Mouse (Mus musculus): Measurements from ENCODE around the gene Dhrs1. TPM values are rescaled to one million over a fixed set of nuclear protein-coding genes. Genes with fewer than 3 reads are reported as not detected.

The Dhrs1 gene
- total RNA-seq, 2 experiments from 2014 or later, result 29.1 to 33.0 TPM

GRCm38 (mm10) chr14:55727889-55728685 lies 17.4 kb downstream of the Dhrs1 start:
- Histone ChIP-seq H3K27ac (no peak overlapping the region), H3K4me3 (no peak overlapping the region)
- DNase-seq, result no peak
- no peak for TF ChIP-seq CTCF (IDR thresholded peaks at IDR 0.05)
- intact Hi-C loops (cut with DNase I), result no loop called here

GRCm38 (mm10) chr14:55726261-55726660 lies 19.2 kb downstream of the Dhrs1 start:
- H3K27ac ChIP-seq, result no peak overlapping the region
- H3K4me3 ChIP-seq, result no peak overlapping the region
- DNase-seq, result no peak
- TF ChIP-seq CTCF (IDR thresholded peaks at IDR 0.05), result no peak
- intact Hi-C loops (cut with DNase I), result no loop called here

- peak; percentile 33 for DNase-seq
- intact Hi-C loops (cut with DNase I), result loop anchor here (5.0 kb wide), 1 partner anchor 42 kb away; the partner anchor contains the start of gene Tinf2
- H3K4me3 ChIP-seq, result peak overlapping the region; percentile 15; the same call in 1 of the 2 replicates
- H3K27ac ChIP-seq, result peak overlapping the region; percentile 59
- no peak for TF ChIP-seq CTCF (IDR thresholded peaks at IDR 0.05)
Observed at GRCm38 (mm10) chr14:55724411-55724871, 21.0 kb downstream of the Dhrs1 start.

DNA sequence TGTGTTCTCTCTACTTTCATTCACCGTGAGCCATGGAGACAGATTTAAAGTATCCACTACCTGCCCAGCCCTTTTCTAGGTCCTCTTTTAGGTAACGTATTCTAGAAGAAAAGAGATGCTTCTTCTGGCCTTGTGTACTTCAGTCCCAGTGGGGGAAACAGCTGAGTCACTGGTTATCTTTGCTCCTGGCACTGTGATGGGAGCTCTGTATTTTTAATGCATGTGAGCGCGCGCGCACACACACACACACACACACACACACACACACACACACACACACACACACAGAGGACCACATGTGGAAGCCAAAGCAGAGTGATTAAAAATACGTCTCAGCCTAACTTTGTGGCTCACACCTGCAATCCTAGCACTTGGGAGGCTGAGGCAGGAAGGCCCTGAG lies 22.1 kb downstream of the Dhrs1 start:
- intact Hi-C loops (cut with DNase I), result loop anchor here (5.0 kb wide), 1 partner anchor 41 kb away; the partner anchor contains the start of gene Tinf2
- TF ChIP-seq CTCF (IDR thresholded peaks at IDR 0.05), result no peak
- no peak overlapping the region for H3K4me3 ChIP-seq
- no peak for DNase-seq
- H3K27ac ChIP-seq, result no peak overlapping the region

DNA sequence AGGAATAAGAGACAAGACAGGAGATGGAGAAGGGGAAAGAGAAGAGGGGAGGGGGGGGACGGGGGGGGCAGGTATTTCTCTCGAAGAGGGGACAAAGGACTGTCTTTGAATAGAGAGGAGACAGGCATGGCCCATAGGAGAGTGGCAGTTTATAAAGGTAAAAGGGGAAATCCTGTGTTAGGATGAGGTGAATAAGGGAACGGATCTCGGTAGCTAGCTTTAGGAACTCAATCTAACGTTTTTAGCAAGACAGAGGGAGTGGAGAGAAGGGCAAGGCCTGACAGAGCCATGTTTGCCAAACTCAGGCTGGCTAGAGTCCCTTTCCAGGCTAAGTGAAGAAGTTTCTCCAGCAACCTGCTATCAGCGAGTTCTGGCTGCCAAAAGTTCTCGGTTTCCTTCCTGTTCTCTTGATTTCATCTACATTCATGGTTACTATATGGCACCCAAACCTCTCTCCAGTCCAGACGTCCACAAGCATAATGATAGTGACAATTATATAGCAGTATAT lies 23.0 kb downstream of the Dhrs1 start:
- DNase-seq, result no peak
- peak overlapping the region; percentile 88 for H3K27ac ChIP-seq
- peak overlapping the region; percentile 78 for H3K4me3 ChIP-seq
- TF ChIP-seq CTCF (IDR thresholded peaks at IDR 0.05), result no peak
- intact Hi-C loops (cut with DNase I), result loop anchor here (5.0 kb wide), 1 partner anchor 40 kb away; the partner anchor contains the start of gene Tinf2

- DNase-seq, result peak; percentile 94
- Histone ChIP-seq H3K4me3 (peak within 1 kb of the TSS; percentile 78), H3K27ac (peak within 1 kb of the TSS; percentile 88)
- intact Hi-C loops (cut with DNase I), result loop anchor here (5.0 kb wide), 1 partner anchor 40 kb away; the partner anchor contains the start of gene Tinf2
- TF ChIP-seq CTCF (IDR thresholded peaks at IDR 0.05), result peak; percentile 92
Observed at GRCm38 (mm10) chr14:55721700-55722437, 23.6 kb downstream of the Dhrs1 start, which contains the start of gene Rabggta. Gene Rabggta, minus strand, starts transcription at chr14:55722263.

DNA sequence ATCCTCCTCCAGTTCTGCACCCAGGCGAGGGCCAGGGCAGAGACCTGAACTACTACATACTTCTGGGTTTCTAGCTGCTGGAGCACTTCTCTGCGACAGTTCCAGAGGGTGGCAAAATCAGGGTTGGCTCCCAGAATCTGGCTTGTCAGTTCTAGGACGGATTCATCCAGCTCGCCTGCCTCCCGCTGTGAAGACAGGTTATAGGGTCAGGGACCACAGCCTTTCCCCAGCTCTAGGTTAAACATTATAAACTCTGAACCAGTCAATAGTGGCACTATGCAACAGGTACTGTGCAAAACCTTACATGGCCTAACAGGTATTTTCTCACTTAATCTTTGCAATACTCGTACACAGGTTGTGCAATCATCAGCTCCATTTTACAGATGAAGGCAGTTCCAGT lies 24.4 kb downstream of the Dhrs1 start:
- no peak for TF ChIP-seq CTCF (IDR thresholded peaks at IDR 0.05)
- intact Hi-C loops (cut with DNase I), result loop anchor here (5.0 kb wide), 1 partner anchor 39 kb away; the partner anchor contains the start of gene Tinf2
- peak overlapping the region; percentile 78 for H3K4me3 ChIP-seq
- DNase-seq, result no peak
- H3K27ac ChIP-seq, result peak overlapping the region; percentile 88

- Histone ChIP-seq H3K27ac (no peak overlapping the region), H3K4me3 (no peak overlapping the region)
- no peak for TF ChIP-seq CTCF (IDR thresholded peaks at IDR 0.05)
- intact Hi-C loops (cut with DNase I), result loop anchor here (5.0 kb wide), 1 partner anchor 38 kb away; the partner anchor contains the start of gene Tinf2
- no peak for DNase-seq
Observed at GRCm38 (mm10) chr14:55720666-55721065, 24.8 kb downstream of the Dhrs1 start.

DNA sequence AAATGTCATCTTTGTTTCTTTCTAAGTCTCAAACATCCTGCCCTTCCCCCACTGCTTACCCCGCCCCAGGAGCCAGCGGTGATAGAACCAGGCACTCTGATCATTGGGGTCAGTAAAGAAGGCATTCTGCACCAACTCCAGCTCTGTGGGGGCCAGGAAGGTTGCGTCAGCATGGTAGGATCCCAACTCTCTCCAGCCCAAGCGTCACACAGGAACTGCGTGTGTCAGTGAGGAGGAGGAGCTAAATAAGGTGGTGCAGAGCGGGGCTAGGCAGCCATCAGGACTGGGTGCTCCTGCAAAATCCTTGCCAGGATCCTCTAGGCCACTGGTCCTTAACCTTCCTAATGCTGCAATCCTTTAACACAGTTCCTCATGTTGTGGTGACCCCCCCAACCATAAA lies 25.8 kb downstream of the Dhrs1 start:
- no peak overlapping the region for H3K27ac ChIP-seq
- H3K4me3 ChIP-seq, result no peak overlapping the region
- no peak for TF ChIP-seq CTCF (IDR thresholded peaks at IDR 0.05)
- intact Hi-C loops (cut with DNase I), result loop anchor here (5.0 kb wide), 1 partner anchor 37 kb away; the partner anchor contains the start of gene Tinf2
- DNase-seq, result no peak

DNA sequence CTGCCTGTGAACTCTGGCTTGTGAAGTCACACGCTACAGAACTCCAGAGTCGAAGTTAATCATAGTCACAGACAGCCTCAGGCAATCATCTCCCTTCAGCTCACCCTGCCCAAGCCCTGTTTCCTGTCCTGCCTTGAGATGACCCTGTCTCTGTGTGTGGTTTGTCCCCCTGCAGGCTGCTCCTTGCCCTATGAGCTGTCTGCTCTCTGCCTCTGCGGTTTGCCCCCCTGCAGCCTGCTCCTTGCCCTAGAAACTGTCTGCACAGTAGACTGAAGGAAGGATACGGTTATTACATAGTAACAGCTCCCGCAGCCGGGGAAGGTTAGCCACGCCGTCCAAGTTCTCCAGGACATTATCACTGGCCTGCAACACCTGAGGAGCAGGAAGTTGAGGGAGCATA lies 28.6 kb downstream of the Dhrs1 start:
- H3K27ac ChIP-seq, result no peak overlapping the region
- TF ChIP-seq CTCF (IDR thresholded peaks at IDR 0.05), result no peak
- H3K4me3 ChIP-seq, result no peak overlapping the region
- intact Hi-C loops (cut with DNase I), result no loop called here
- no peak for DNase-seq

DNA sequence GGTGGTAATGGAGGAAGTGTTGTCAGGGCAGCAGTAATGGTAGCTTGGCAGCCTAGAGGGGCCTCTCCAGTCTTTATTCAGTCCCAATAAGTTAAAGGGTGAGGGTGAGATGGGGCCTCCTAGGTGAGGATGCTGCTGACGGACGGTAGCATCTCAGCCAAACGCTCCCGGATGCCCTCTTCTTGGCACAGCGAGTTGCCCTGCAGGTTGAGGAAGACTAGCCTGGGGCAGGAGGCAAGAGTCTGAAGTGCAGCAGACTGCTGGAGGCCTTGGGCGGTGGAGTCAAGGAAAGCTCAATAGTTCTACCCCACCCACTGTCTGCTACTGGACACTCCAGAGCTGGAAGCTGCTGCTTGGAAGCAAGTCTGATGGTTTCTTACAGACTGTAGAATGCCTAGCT lies 29.2 kb downstream of the Dhrs1 start:
- Histone ChIP-seq H3K4me3 (no peak overlapping the region), H3K27ac (no peak overlapping the region)
- DNase-seq, result no peak
- TF ChIP-seq CTCF (IDR thresholded peaks at IDR 0.05), result no peak
- intact Hi-C loops (cut with DNase I), result no loop called here

DNA sequence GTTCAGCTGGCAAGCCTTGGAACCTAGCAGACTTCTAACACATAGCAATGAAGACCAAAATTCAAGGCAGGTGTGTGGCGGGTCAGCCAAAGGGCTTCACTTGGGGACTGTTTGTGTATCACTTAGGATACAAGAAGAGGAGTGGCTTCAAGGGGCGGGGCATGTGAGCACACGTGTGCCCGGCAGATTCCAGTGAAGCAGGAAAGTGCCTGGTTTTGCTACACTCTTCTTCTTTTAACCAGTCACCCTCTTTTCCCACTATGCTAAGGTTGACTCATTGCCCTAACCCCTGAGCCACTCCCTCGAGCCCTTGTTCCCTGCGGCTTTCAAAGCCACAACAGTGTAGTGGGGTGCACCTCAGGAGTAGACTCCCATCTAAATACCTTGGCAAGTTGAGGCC lies 30.6 kb downstream of the Dhrs1 start:
- no peak for DNase-seq
- H3K27ac ChIP-seq, result no peak overlapping the region
- intact Hi-C loops (cut with DNase I), result no loop called here
- no peak for TF ChIP-seq CTCF (IDR thresholded peaks at IDR 0.05)
- H3K4me3 ChIP-seq, result no peak overlapping the region

Measured in gastrocnemius, adult 2 months (tissue).